Mouse (Mus musculus) adrenal gland, postnatal 0 days (tissue): ENCODE results near the gene Gkn3. TPM values are rescaled to one million over a fixed set of nuclear protein-coding genes. Genes with fewer than 3 reads are reported as not detected.

Experiments used
- polyA plus RNA-seq: library from polyadenylated mRNA; unstranded; fragments of >200 nt; fragmentation: Nextera tagmentation; extraction: Ambion mirVana; gene quantifications from 2 replicates; pipeline ENCODE4 v1.2.1, GENCODE M21; 2015

The Gkn3 gene
- 0.44 TPM in 1 of 2 replicates, not detected in the other for polyA plus RNA-seq

GRCm38 (mm10) chr6:87388877-87389276 lies at the start of gene Gkn3:
Gene Gkn3 (minus strand): TSS chr6:87388935.

GRCm38 (mm10) chr6:87428487-87429044 lies 39.8 kb upstream of the Gkn3 start, which contains the start of gene Bmp10:
Gene Bmp10 (plus strand): TSS chr6:87428994.

GRCm38 (mm10) chr6:87373057-87373456 lies 15.7 kb downstream of the Gkn3 start, which contains the start of gene Gkn2:
Gene Gkn2 (plus strand): TSS chr6:87373357.

GRCm38 (mm10) chr6:87350829-87351228 lies 37.9 kb downstream of the Gkn3 start, which contains the start of gene Gkn1:
Gene Gkn1 (minus strand): TSS chr6:87350942.

GRCm38 (mm10) chr6:87335091-87335934 lies 53.4 kb downstream of the Gkn3 start, which contains the start of gene Antxr1:
Gene Antxr1 (minus strand): TSS chr6:87335821.

Other genes with a start within 250 kb of the Gkn3 start
- gene Antxr1, start 53.1 kb downstream of the Gkn3 start, polyA plus RNA-seq, result 8.4 and 10.1 TPM in 2 replicates
- gene Gkn1, start 38.0 kb downstream of the Gkn3 start, polyA plus RNA-seq, result 8.1 TPM in 1 of 2 replicates, not detected in the other
- gene Gkn2, start 15.6 kb downstream of the Gkn3 start, polyA plus RNA-seq, result 0.70 and 18.4 TPM in 2 replicates
- gene Bmp10, start 40.1 kb upstream of the Gkn3 start, polyA plus RNA-seq, result not detected in 2 replicates
- gene Arhgap25, start 144.3 kb upstream of the Gkn3 start, polyA plus RNA-seq, result 2.7 and 4.9 TPM in 2 replicates
- gene Prokr1, start 201.8 kb upstream of the Gkn3 start, polyA plus RNA-seq, result 2.0 and 2.3 TPM in 2 replicates